Mouse (Mus musculus): ENCODE results near the gene Wwp2.

Gene Wwp2

DNA sequence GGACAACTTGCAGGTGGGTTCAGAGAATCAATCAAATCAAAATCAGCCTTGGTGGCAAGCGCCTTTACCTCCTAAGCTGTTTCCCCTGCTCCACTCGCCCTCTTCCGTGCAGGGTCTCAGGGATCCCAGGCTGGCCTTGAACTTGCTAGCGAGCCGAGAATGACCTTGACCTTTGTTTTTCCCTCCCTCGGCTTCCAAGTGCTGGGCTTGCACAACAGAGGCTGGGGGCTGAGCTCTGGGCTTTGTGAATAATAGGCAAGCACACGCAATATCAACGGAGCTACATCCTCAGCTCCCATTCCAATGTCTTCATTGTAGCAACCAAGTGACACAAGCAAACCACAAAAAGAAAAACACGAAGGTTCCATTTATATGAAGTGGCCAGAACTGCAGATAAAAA lies 126.0 kb downstream of the Wwp2 start:
- DNase-seq (ENCODE audit: low spot score): no peak

DNA sequence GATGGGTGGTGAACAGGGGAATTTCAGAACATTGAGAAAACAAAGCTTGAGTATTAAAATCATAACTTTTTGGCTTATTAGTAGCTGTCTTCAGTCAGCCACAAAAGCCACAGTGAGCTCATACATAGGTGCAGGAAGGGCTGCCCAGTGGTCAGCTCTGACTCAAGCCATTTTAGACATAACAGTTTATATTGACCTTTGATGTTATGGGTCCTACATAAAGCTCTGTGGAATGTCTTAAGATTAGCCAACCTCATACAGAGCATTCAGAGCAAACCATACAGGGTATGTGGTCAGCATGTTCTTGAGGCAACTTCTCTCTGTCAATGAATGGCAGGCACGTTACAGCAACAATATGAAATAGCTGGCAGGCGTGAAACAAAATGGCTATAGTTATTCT lies 134.9 kb downstream of the Wwp2 start:
- DNase-seq (ENCODE audit: low spot score): no peak

DNA sequence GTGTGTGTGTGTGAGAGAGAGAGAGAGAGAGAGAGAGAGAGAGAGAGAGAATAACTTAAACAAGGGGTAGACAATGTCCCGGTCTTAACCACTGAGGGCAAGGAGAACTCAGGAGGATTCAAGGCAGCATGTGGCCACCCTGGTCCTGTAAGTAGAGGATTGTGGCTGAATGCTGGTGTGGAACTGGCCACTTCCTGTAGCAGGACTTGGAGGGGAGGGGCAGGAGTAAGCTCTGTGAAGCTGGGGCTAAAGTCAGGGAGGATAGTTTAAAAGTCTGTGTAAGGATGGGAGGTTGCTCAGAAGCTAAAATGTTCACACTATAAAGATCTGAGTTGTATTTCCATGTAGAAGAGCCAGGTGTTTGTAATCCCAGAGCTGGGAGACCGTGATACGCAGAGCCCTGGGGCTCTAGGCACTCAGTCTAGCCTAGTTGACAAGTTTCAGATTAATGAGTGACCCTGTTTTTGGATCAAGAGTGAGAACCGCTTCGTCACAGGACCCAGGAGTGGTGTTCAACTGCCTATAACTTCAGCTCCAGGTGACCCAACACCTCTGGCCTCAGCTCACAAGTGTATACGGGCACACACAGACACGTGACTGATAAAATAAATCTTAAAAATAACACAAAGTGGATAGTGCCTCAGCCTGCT lies 135.4 kb downstream of the Wwp2 start:
- no peak for DNase-seq (ENCODE audit: low spot score)

DNA sequence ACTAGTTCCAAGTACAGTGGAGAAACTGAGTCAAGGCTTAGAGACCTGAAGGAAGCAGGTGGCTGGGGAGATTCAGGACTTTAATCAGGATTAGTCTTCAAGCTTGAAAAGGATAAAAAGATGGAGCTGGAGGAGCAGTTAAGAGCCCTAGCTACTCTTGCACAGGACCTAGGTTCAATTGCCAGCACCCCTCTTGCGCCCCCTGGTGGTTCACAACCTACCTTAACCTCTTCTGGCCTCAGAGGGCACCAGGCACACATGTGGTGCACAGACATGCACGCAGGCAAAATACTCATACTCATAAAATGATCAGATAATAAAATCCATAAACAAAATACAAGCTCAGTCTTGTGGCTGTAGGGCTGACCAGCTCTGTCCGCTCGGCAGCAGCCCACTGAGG lies 136.3 kb downstream of the Wwp2 start:
- no peak for DNase-seq (ENCODE audit: low spot score)

DNA sequence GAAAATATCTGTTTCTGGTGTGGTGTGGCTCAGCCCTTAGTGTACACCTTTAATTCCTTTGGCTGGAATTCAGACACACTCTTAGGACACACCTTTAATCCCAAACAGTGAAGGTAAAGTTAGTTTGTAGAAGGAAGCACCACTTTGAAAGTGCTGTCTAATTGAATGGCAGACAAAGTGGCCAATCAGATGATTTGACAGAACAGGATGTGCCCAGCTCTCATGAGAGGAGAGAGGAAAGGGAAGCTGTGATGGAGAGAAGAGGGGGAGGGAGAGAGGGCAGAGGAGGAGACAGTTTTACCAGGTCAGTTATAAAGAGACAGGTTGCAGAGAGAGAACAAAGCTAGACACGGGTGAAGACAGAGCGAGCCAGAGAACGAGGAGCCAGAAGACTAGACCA lies 138.6 kb downstream of the Wwp2 start:
- no peak for DNase-seq (ENCODE audit: low spot score)

DNA sequence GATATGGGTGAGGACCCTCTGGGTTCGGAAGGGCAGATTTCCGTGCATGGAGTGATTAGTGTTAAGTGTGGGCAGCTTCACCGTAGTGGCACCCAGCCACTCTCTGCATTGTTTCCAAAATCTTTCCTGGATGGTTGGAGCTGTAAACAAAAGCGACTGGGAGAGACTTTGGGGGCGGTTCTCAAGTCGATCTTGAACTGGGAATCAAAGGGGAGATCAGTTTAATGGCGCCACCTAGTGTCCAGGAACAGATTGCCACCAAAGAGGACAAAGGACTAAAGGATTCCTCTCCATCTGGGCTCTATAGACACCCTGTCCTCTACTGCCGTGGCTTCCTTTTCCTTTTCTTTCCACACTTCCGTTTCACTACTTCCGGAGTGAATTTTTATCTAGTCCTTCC lies 140.5 kb downstream of the Wwp2 start:
- peak; percentile 73 for DNase-seq (ENCODE audit: low spot score)

DNA sequence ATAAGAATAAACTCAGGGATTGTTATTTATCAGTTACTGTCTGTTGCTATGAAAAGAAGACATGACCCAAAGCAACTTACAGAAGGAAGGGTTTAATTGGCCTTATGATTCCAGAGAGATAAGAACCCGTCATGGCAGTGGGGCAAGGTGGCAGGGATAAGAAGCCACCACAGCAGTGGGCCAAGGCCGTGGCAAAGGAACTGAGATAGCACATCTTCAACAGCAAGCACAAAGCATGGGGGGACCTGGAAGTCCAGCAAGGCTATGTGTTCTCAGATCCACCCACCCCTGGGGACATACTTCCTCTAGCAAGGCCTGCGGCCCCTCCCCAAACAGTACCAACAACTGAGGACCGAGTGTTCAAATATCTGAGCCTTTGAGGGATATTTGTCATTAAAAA lies 141.5 kb downstream of the Wwp2 start:
- no peak for DNase-seq (ENCODE audit: low spot score)

DNA sequence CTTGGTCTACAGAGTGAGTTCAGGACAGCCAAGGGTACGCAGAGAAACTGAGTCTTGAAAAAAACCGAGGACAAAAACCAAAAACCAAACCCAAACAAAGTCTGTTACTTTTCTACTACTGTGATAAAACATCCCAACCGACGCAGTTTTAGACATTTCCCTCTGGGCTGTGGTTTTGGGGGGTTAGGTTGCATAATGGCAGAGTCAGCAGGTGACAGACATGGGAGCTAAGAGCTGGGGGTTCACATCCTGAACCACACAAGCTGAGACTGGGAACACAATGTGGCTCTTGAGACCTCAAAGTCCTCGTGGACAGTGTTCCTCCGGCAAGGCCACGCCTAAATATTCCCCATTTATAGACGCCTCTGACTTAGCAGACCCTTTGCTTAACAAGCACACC lies 142.0 kb downstream of the Wwp2 start:
- no peak for DNase-seq (ENCODE audit: low spot score)

DNA sequence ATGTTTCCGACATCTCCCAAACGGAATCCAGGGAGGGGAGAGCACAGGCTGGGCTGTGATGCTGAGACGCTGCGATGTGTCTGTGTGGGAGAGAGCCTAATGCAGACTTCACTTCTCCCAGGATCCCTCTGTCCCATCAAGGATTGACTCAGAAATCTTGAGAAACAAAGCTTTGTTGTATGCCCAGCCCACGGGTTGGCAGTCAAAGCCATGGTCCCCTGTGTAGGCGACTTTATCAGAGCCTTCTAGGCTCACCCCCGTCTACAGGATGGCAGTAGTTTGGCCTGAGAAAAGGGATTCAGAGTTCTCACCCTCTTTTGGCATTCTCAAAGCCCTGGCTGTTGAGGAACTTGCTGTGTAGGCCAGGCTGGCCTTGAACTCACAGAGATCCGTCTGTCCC lies 142.4 kb downstream of the Wwp2 start:
- no peak for DNase-seq (ENCODE audit: low spot score)

GRCm38 (mm10) chr8:107580879-107581278 lies 144.7 kb downstream of the Wwp2 start:
- DNase-seq (ENCODE audit: low spot score): no peak

- no peak for DNase-seq (ENCODE audit: low spot score)
Measured at GRCm38 (mm10) chr8:107581536-107581935, 145.4 kb downstream of the Wwp2 start.

DNA sequence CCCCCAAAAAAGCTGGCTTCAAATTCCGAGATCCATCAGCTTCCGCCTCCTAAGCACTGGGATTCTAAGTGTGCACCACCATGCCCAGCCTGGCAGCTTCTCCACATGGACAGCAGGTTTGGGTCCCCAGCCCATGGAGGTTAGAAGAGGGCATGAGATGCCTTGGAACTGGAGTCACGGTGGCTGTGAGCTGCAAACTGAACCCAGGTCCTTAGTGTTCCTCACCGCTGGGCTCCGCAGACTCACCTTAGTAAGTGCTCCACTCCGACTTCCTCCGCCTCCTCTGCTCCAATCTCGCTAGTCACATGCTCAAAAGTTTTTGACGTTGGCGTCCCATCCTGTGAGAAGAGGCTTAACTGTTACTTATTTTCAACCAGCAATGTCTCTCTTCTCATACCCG lies 146.0 kb downstream of the Wwp2 start:
- DNase-seq (ENCODE audit: low spot score): no peak

DNA sequence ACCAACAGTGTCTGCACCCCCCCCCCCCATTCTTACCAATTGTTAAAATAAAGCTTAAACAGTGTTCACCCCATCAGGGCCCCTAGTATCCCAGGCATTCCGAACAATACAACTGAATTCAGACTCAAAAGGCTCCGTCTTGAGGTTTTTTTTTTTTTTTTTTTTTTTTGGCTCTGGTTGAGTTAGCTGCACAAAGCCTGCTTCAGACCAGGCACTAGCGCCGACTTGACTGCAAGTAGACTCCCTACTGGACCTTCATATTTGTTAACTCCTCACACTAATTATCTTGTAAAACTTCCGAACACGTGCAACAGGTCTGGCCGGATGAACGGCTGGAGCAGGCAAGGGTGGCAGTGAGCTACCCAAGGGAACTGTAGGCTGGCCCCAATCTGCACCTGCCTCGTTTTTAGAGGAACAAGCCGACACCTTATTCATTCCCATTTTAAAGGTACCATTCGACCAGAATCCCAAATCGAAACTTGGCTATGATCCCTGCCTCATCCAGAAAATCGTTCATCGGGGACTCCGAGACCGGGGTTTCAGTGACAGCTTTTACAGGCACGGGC lies 151.3 kb downstream of the Wwp2 start:
- DNase-seq (ENCODE audit: low spot score): no peak

- DNase-seq (ENCODE audit: low spot score): peak; percentile 90
Measured at GRCm38 (mm10) chr8:107587995-107588780, 152.0 kb downstream of the Wwp2 start, which contains the start of gene Psmd7. Gene Psmd7, minus strand, starts transcription at chr8:107588464.

- DNase-seq (ENCODE audit: low spot score): no peak
Measured at GRCm38 (mm10) chr8:107593967-107594729, 158.0 kb downstream of the Wwp2 start.

GRCm38 (mm10) chr8:107594817-107595216 lies 158.7 kb downstream of the Wwp2 start:
- no peak for DNase-seq (ENCODE audit: low spot score)

GRCm38 (mm10) chr8:107597731-107598130 lies 161.6 kb downstream of the Wwp2 start:
- no peak for DNase-seq (ENCODE audit: low spot score)

- DNase-seq (ENCODE audit: low spot score): no peak
Measured at GRCm38 (mm10) chr8:107599691-107600090, 163.5 kb downstream of the Wwp2 start.

GRCm38 (mm10) chr8:107603026-107603425 lies 166.9 kb downstream of the Wwp2 start:
- no peak for DNase-seq (ENCODE audit: low spot score)

Measured in ovary, adult 18-20 months (tissue).